Mouse (Mus musculus): ENCODE results near the gene Snx1. TPM values are rescaled to one million over a fixed set of nuclear protein-coding genes. Genes with fewer than 3 reads are reported as not detected.

The Snx1 gene
- polyA plus RNA-seq, 2 experiments from 2014 or later: 94.0 to 96.9 TPM

DNA sequence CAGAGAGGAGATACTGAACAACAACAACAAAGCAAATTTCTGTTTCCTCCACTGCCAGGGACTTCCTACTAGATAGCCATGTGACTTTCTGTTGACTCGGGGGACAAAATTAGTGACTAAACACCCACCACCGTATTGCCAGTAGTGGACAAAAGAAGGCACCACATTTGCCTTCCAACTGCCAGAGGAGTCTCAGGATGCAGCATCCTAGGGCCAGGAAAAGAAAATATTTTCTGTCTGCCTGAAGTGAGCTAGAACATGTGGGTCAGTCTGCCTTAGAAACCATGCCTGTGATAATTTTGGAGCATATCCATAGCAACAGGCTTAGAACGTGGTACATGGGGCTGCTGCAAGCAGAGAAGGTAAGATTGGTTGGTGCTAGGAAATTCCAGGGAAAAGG, 85.6 kb downstream of the Snx1 start:
- ATAC-seq: no peak

DNA sequence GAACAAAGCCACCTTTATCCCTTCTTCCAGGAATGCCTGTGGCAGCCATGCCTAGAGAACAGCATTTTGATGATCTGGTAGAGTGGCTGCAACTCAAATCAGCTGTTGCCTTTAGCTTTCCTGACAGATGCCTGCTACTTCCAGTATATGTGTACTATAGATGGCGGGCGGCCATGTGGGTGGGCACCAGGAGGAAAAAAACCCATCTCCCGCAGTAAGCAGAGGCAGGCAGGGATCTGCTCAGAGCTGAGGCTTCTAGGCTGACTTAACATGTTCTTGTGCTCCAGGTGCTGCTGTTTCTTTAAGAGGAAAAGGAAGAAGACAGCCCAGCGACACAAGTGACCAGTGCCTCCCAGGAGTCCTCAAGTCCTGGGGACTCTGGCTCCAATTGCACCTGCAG, 87.1 kb downstream of the Snx1 start:
- no peak for ATAC-seq

DNA sequence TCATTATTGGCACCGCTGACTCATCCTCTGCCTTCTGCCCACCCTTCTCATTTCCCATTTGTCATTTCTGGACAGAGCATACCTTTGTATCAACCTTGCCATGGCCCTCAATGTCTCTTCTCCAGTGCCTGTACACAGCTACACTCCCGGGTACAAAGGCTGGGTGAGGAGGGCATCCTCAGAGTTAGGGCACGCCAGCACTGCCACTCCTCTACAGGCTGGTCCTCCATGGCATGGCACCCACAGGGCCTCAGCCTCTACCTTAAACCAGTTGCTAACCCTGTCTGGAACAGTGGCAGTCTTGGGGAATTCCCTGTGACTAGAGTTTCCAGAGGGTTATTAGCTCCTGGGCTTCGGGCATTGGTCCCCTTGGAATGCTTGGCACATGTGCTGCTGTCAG, 87.8 kb downstream of the Snx1 start:
- ATAC-seq: no peak

Other genes starting within 250 kb of the Snx1 start
- gene Pclaf, start 236.3 kb downstream of the Snx1 start, polyA plus RNA-seq (2017; shearing (Covaris generic)): 10 to 100 TPM; 16.4 to 27.2 TPM
- 10 to 100 TPM; 39.7 to 54.7 TPM for gene Trip4, start 217.8 kb downstream of the Snx1 start, polyA plus RNA-seq (2017; shearing (Covaris generic))
- 10 to 100 TPM; 37.5 to 47.8 TPM for gene Csnk1g1, start 217.7 kb downstream of the Snx1 start, polyA plus RNA-seq (2017; shearing (Covaris generic))
- 100 to 1,000 TPM; 439 to 492 TPM for gene Ppib, start 66.4 kb downstream of the Snx1 start, polyA plus RNA-seq (2017; shearing (Covaris generic))
- gene Snx22, start 56.9 kb downstream of the Snx1 start, polyA plus RNA-seq (2017; shearing (Covaris generic)): 1 to 10 TPM; 1.5 to 2.6 TPM
- gene Ciao2a, start within 50 bp of the Snx1 start, polyA plus RNA-seq (2017; shearing (Covaris generic)): 100 to 1,000 TPM; 142 to 150 TPM
- gene Dapk2, start 31.6 kb upstream of the Snx1 start, polyA plus RNA-seq (2017; shearing (Covaris generic)): under 1 TPM in 1 of 2 experiments, not detected in 1; 0.81 TPM
- gene Herc1, start 223.9 kb upstream of the Snx1 start, polyA plus RNA-seq (2017; shearing (Covaris generic)): 10 to 100 TPM; 40.2 to 45.8 TPM

Data from CD4-positive, CD25-positive, alpha-beta regulatory T cell, adult 4 months (primary cell).